Mouse (Mus musculus) embryonic fibroblast, embryonic 13.5 days (primary cell): Measurements from ENCODE around the gene Olfr1412.

Experiments
- CTCF ChIP-seq: IDR thresholded peaks from 2 replicates; pipeline ENCODE4 v1.5.1; 2011; ENCODE audit warnings: mild to moderate bottlenecking, control low read depth, low read length, moderate library complexity, borderline replicate concordance; ENCODE audit not compliant: insufficient read depth
- POLR2A ChIP-seq: IDR thresholded peaks from 2 replicates; pipeline ENCODE4 v1.6.1; 2011; ENCODE audit warnings: low read depth, mild to moderate bottlenecking, control low read depth, low read length, moderate library complexity

DNA sequence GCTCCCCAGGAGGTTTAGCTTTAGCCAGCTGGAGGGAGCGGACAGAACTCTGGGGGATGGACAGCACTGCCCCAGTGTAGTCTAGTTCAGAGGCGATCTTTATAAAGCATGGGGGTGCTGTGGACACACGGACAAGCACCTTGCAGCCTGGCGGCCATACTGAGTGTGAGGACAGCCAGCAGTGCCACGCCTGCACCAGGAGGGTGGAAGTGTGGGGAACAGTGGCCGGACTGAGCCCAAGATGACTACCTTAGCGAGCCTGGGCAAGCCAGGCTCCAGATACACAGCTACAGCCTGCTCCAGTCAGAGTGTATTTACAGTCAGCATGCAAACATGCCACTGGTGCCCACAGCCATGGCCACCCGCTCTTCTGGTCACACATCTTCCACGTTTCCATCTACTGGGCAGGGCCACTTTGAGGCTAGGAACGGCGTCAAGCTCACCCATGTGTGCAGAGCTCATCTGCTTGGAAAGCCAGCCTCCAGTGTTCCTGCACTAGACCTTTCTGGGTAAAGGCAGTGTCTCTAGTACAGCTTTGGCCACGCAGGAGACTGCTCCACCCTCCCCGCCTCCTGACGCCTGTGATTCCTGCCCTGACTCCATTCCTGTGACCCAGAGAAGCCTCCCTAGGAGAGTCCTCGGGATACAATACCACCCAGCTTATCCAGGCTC lies 52.1 kb downstream of the Olfr1412 start:
- no peak for TF ChIP-seq CTCF
- no peak for TF ChIP-seq POLR2A
